Mouse (Mus musculus): ENCODE results near the gene Cd46. TPM values are rescaled to one million over a fixed set of nuclear protein-coding genes. Genes with fewer than 3 reads are reported as not detected.
A peak's percentile ranks its signal among the peaks of the same experiment; 100 is the strongest.

The Cd46 gene
- total and polyA plus RNA-seq, 2 experiments from 2014 or later: 1.2 to 3.4 TPM

GRCm38 (mm10) chr1:195114414-195114813 lies 22.4 kb upstream of the Cd46 start:
- Histone ChIP-seq H3K27ac (ENCODE audit: low read depth, low read length) (no peak overlapping the region), H3K9ac (replicated peaks; ENCODE audit: low read length, poor library complexity, severe bottlenecking) (no peak overlapping the region), H3K4me3 (ENCODE audit: low read depth, low read length) (no peak overlapping the region), H3K4me2 (ENCODE audit: low read depth, low read length, poor library complexity, severe bottlenecking) (no peak overlapping the region), H3K9me3 (ENCODE audit: low read length) (no peaks in the 10 kb centered on the region), H3K36me3 (ENCODE audit: insufficient read depth, low read length) (peaks cover 12% of the 10 kb centered on the region), H3K4me1 (ENCODE audit: insufficient read depth, low read length) (no peaks in the 10 kb centered on the region), H3K27me3 (ENCODE audit: insufficient read depth, low read length) (no peaks in the 10 kb centered on the region)
- no peak for ATAC-seq (ENCODE audit: low FRiP score)
- no peak for TF ChIP-seq CTCF (IDR thresholded peaks at IDR 0.05)
- DNase-seq (ENCODE audit: low spot score): no peak
- 97% methylated on average over 1 of the region's 1 CpGs for WGBS

GRCm38 (mm10) chr1:195113621-195114020 lies 21.6 kb upstream of the Cd46 start:
- Histone ChIP-seq H3K9me3 (ENCODE audit: low read length) (no peaks in the 10 kb centered on the region), H3K4me1 (ENCODE audit: insufficient read depth, low read length) (no peaks in the 10 kb centered on the region), H3K9ac (replicated peaks; ENCODE audit: low read length, poor library complexity, severe bottlenecking) (no peak overlapping the region), H3K4me2 (ENCODE audit: low read depth, low read length, poor library complexity, severe bottlenecking) (no peak overlapping the region), H3K36me3 (ENCODE audit: insufficient read depth, low read length) (peaks cover 12% of the 10 kb centered on the region), H3K27ac (ENCODE audit: low read depth, low read length) (no peak overlapping the region), H3K27me3 (ENCODE audit: insufficient read depth, low read length) (no peaks in the 10 kb centered on the region), H3K4me3 (ENCODE audit: low read depth, low read length) (no peak overlapping the region)
- no peak for TF ChIP-seq CTCF (IDR thresholded peaks at IDR 0.05)
- ATAC-seq (ENCODE audit: low FRiP score): no peak
- DNase-seq (ENCODE audit: low spot score): no peak
- WGBS: 93% methylated on average over 4 of the region's 4 CpGs

- Histone ChIP-seq H3K4me3 (ENCODE audit: low read depth, low read length) (no peak overlapping the region), H3K9me3 (ENCODE audit: low read length) (no peaks in the 10 kb centered on the region), H3K4me2 (ENCODE audit: low read depth, low read length, poor library complexity, severe bottlenecking) (no peak overlapping the region), H3K4me1 (ENCODE audit: insufficient read depth, low read length) (no peaks in the 10 kb centered on the region), H3K27ac (ENCODE audit: low read depth, low read length) (no peak overlapping the region), H3K36me3 (ENCODE audit: insufficient read depth, low read length) (peaks cover under 1% of the 10 kb centered on the region; the same call in 1 of the 2 replicates), H3K27me3 (ENCODE audit: insufficient read depth, low read length) (no peaks in the 10 kb centered on the region), H3K9ac (replicated peaks; ENCODE audit: low read length, poor library complexity, severe bottlenecking) (no peak overlapping the region)
- TF ChIP-seq CTCF (IDR thresholded peaks at IDR 0.05): no peak
- DNase-seq (ENCODE audit: low spot score) (no peak), ATAC-seq (ENCODE audit: low FRiP score) (no peak)
- 97% methylated on average over 4 of the region's 4 CpGs for WGBS
These were observed 8.6 kb upstream of the Cd46 start for GRCm38 (mm10) chr1:195100693-195101092.

- TF ChIP-seq CTCF (IDR thresholded peaks at IDR 0.05): no peak
- DNase-seq (ENCODE audit: low spot score) (no peak), ATAC-seq (ENCODE audit: low FRiP score) (no peak)
- no peak overlapping the region for H3K4me2 ChIP-seq (ENCODE audit: low read depth, low read length, poor library complexity, severe bottlenecking)
- H3K4me1 ChIP-seq (ENCODE audit: insufficient read depth, low read length): no peaks in the 10 kb centered on the region
- no peak overlapping the region for H3K9ac ChIP-seq (replicated peaks; ENCODE audit: low read length, poor library complexity, severe bottlenecking)
- no peaks in the 10 kb centered on the region for H3K36me3 ChIP-seq (ENCODE audit: insufficient read depth, low read length)
- H3K27ac ChIP-seq (ENCODE audit: low read depth, low read length): no peak overlapping the region
- no peaks in the 10 kb centered on the region for H3K27me3 ChIP-seq (ENCODE audit: insufficient read depth, low read length)
- no peak overlapping the region for H3K4me3 ChIP-seq (ENCODE audit: low read depth, low read length)
- WGBS: 100% methylated on average over 1 of the region's 1 CpGs
- H3K9me3 ChIP-seq (ENCODE audit: low read length): no peaks in the 10 kb centered on the region
These were observed 6.0 kb upstream of the Cd46 start for GRCm38 (mm10) chr1:195098004-195098403.

GRCm38 (mm10) chr1:195091699-195092219 lies 290 bp downstream of the Cd46 start:
- Histone ChIP-seq H3K4me1 (ENCODE audit: insufficient read depth, low read length) (0 out of 2 replicates have a peak, but pooled peaks cover 3% of the 10 kb centered on the region), H3K27ac (ENCODE audit: low read depth, low read length) (no peak overlapping the region), H3K36me3 (ENCODE audit: insufficient read depth, low read length) (no peaks in the 10 kb centered on the region), H3K27me3 (ENCODE audit: insufficient read depth, low read length) (no peaks in the 10 kb centered on the region), H3K9ac (replicated peaks; ENCODE audit: low read length, poor library complexity, severe bottlenecking) (0 out of 2 replicates have a peak overlapping the region, but pooled peaks have one; percentile 33), H3K4me3 (ENCODE audit: low read depth, low read length) (peak overlapping the region; percentile 29), H3K9me3 (ENCODE audit: low read length) (no peaks in the 10 kb centered on the region), H3K4me2 (ENCODE audit: low read depth, low read length, poor library complexity, severe bottlenecking) (peak overlapping the region; percentile 57)
- DNase-seq (ENCODE audit: low spot score) (no peak), ATAC-seq (ENCODE audit: low FRiP score) (no peak; the same call in 1 of the 2 replicates)
- WGBS: 20% methylated on average over 11 of the region's 11 CpGs
- no peak for TF ChIP-seq CTCF (IDR thresholded peaks at IDR 0.05)

GRCm38 (mm10) chr1:195082142-195082541 lies 9.9 kb downstream of the Cd46 start:
- ATAC-seq (ENCODE audit: low FRiP score): no peak

More at GRCm38 (mm10) chr1:195082142-195082541, 9.9 kb downstream of the Cd46 start:
- no peak for TF ChIP-seq CTCF (IDR thresholded peaks at IDR 0.05)
- Histone ChIP-seq H3K9me3 (ENCODE audit: low read length) (no peaks in the 10 kb centered on the region), H3K4me1 (ENCODE audit: insufficient read depth, low read length) (no peaks in the 10 kb centered on the region), H3K27ac (ENCODE audit: low read depth, low read length) (no peak overlapping the region), H3K4me3 (ENCODE audit: low read depth, low read length) (no peak overlapping the region), H3K9ac (replicated peaks; ENCODE audit: low read length, poor library complexity, severe bottlenecking) (no peak overlapping the region), H3K36me3 (ENCODE audit: insufficient read depth, low read length) (no peaks in the 10 kb centered on the region), H3K4me2 (ENCODE audit: low read depth, low read length, poor library complexity, severe bottlenecking) (no peak overlapping the region), H3K27me3 (ENCODE audit: insufficient read depth, low read length) (no peaks in the 10 kb centered on the region)
- no peak for DNase-seq (ENCODE audit: low spot score)

All from midbrain, postnatal 0 days (tissue).